Mouse (Mus musculus) cortical plate, adult 2 months (tissue): ENCODE results near the gene Nup214.

Source experiments
- CTCF ChIP-seq: fragments of 200-500 bp; IDR thresholded peaks from 2 replicates; pipeline ENCODE4 v1.5.1; 2011; ENCODE audit warnings: mild to moderate bottlenecking, control low read depth, low read length; ENCODE audit not compliant: insufficient read depth; ENCODE audit errors: extremely low read depth
- POLR2A ChIP-seq: fragments of 200-500 bp; IDR thresholded peaks from 2 replicates; pipeline ENCODE4 v1.6.1; 2011; ENCODE audit warnings: mild to moderate bottlenecking, low read length, control low read depth; ENCODE audit not compliant: insufficient read depth; ENCODE audit errors: extremely low read depth

- no peak for TF ChIP-seq CTCF
- no peak for TF ChIP-seq POLR2A
Observed at GRCm38 (mm10) chr2:32060228-32060805, 86.1 kb downstream of the Nup214 start.
